Mouse (Mus musculus) heart, postnatal 25 days (tissue): ENCODE results near the gene Ahrr. TPM values are rescaled to one million over a fixed set of nuclear protein-coding genes. Genes with fewer than 3 reads are reported as not detected.

ENCODE experiments used
- DNase-seq: peaks from one replicate; pipeline ENCODE4 v3.0.0; 2022; ENCODE audit warnings: low spot score
- intact Hi-C: fragments of 180-260 bp; cut with DNase I; formaldehyde crosslinking; loops from one replicate; pipeline ENCODE4 v1.15.1; 2025
- total RNA-seq, 2 experiments: library from RNA; stranded (reverse); gene quantifications; 2 replicates each; pipeline ENCODE4 v1.2.3; 2021

Ahrr gene
- total RNA-seq: under 1 TPM; 0.50 to 0.83 TPM

DNA sequence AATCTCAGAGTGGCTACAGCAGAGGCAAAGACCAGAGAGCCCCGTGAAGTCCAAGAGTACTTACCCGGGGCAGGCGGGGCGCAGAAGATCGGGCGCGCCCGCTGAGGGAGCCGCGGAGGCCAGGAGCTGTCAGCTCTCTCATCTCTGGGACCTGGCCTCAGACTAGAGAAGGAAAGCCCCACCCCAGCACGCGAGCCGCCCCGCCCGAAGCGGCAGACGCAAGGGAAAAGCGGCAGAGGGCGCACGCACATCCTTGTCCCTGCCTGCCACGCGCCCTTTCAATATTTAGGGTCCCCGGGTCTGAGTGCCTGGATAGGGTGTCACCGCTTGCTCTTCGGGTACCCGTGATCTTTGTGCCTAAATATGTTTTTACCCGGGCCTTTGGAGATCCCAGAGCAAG lies at the start of gene Ahrr:
Gene Ahrr, minus strand, starts transcription at position 165 of the 400 bp plus-strand sequence.
- intact Hi-C loops: loop anchor here (10.0 kb wide), 1 partner anchor 567 kb away; no protein-coding TSS in a partner anchor
- peak; percentile 7 for DNase-seq

DNA sequence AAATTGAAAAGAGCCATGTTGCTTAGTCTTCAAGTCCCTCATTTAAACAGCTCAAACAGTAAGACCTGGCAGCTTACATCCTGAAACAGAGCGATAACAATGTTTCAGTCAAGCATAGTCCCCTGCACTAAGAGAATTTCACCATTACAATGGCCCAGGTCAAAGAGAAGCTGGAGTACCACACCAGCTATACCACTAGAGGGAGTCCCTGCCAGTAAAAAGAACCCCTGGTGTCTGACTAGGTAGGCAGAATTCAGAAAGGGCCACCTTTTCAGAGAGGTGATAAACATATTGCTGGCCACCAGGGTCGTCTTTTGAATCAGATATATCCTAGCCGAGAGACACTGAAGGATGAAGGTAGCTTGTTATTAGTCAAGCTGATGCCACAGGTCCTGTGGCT lies 48.9 kb upstream of the Ahrr start:
- DNase-seq: no peak
- intact Hi-C loops: loop anchor here (2.0 kb wide), 1 partner anchor 194 kb away; no protein-coding TSS in a partner anchor

DNA sequence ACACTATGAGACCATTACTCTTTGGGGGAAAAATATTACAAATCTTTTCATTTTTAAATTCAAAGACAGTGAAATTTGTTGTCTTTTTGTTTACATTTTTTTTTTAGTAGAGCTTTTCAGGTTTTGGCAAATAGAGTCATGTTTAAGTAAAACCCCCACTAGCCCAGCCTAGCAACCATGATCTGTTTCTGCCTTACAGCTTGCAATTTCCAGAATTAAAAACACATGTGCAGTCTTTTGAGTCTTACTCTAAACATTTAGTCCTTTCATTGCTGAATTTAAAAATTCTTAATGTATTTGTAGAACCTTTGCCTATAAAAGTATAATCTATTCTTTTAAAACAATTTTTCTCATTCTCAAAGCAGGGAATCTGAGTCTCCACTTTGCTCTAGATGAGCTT lies 37.2 kb upstream of the Ahrr start:
- intact Hi-C loops: no loop called here
- no peak for DNase-seq

DNA sequence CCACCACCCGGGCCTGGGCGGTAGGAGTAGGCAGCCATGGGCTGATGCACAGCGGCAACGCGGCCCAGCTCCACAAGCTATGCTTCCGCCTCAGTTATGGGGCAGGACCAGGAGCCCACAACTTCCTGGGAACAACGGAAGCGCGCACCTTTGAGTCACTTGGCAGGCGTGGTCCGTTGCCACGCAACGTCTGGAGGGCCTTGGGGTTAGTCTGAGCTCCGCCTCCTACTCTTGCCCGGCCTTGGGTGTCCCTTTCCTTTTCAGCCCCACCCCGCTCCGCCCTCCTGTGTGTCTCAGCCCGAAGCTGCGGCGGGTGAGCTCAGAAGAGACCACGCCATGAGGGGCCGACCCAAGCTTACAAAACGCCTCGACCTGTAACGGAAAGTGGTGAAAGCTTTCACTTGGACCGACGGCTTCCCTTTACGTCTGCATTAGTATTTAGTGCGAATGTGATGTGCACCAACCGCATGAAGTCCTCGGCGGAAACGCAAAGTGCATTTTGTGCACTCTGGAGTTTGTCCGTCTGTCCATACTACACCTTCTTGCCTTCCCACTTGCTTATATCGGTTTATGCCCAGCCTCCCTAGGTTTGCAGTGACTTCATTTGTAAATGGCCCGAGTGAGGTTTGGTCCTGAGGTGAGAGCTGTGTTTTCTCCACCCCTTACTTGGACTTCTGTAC lies 25.2 kb upstream of the Ahrr start, which contains the start of gene Pdcd6:
Gene Pdcd6, minus strand, starts transcription at position 411 of the 680 bp plus-strand sequence.
- intact Hi-C loops: loop anchor here (5.0 kb wide), 1 partner anchor 110 kb away; the partner anchor contains the start of gene Exoc3
- peak; percentile 93 for DNase-seq

DNA sequence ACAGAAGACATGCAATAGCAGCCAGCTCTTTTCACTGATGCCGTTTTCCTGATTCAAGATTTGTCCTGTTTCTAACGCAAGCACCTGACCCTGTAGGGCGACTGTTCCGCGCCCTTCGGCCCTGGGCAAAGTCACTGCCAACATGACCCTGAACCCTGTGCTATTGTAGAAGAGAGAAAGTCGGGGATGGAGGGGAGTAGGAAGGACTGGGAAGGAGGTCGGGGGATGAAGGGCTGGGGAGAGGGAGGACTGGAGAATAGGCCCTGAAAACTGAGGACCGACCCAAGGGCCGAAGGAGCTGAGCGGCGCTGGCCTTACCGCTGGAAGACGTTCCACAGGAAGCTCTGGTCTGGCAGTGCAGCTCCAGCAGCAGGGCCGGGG lies 24.6 kb upstream of the Ahrr start:
- intact Hi-C loops: loop anchor here (5.0 kb wide), 1 partner anchor 109 kb away; the partner anchor contains the start of gene Exoc3
- DNase-seq: peak; percentile 1

DNA sequence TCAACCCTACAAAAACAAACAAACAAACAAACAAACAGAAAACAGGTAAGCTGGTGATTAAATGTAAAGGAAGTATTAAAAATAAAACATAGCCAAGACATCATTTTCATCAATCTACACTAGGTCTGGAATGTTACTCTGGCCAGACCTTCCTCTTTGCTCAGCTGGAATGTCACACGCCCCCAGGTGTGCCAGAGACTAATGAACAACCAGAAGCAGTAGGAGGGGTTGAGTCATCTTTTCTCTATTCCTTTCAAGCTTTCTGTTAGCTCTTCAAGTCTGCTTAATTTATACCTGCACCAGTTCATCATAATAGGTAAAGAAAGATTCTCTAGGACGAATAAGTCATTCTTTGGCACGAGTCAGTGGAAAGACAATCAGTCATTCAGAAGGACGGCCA lies 24.3 kb upstream of the Ahrr start:
- intact Hi-C loops: loop anchor here (5.0 kb wide), 1 partner anchor 109 kb away; the partner anchor contains the start of gene Exoc3
- no peak for DNase-seq

DNA sequence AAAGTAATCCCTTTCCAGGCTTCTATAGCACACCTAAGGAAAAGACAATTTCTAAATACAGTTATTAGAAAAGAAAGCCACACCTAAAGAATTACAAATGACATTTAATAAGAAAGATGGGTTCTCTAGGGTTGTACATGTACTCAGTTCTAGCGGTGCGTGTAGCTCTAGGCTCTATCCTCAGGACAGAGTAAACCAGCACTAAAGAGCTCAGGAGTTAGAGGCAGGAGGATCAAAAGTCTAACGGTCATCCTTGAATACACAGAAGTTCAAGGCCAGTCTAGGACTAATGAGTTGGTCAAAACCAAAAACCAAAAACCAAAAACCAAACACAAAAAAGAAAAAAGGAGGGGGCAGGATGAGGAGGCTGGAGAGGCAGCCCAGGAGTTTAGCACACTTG lies 22.5 kb upstream of the Ahrr start:
- intact Hi-C loops: loop anchor here (5.0 kb wide), 1 partner anchor 107 kb away; the partner anchor contains the start of gene Exoc3
- no peak for DNase-seq

DNA sequence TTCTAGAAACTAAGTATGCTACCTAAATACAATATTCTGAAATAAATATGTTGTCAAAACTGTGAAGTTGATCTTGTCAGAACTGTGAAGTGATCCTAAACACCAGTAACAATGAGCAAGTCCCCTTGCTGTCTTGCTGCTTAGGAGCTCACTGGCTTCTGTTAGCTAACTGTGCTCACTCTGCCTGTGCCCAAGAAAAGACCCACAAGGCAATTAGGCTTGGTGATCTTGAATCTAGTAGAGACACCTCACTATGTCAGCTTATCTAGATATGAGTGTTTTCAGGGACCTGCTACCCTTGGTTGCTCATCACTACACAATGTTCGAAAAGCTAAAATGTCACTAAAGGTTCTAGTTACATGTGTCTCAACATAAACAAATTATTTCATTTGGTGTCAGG lies 13.6 kb upstream of the Ahrr start:
- no peak for DNase-seq
- intact Hi-C loops: no loop called here

DNA sequence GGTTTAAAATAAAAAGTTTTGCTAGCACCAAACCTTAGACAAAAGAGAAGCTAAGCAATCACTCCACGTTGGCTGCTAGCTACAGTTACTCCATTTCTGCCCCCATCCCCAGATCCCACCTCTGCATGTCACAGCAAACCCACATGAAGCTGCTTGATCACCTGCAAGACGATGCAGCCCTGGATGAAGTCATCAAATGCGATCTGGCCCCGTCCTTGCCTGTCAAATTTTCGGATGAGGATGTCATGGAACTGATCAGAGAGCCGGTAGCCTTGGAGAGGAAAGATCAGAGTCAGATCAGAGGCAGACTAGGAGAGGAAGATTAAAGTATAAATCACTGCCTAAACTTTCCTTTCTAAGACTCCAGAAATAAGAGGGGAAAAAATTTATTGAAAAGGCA lies 13.2 kb upstream of the Ahrr start:
- intact Hi-C loops: no loop called here

DNA sequence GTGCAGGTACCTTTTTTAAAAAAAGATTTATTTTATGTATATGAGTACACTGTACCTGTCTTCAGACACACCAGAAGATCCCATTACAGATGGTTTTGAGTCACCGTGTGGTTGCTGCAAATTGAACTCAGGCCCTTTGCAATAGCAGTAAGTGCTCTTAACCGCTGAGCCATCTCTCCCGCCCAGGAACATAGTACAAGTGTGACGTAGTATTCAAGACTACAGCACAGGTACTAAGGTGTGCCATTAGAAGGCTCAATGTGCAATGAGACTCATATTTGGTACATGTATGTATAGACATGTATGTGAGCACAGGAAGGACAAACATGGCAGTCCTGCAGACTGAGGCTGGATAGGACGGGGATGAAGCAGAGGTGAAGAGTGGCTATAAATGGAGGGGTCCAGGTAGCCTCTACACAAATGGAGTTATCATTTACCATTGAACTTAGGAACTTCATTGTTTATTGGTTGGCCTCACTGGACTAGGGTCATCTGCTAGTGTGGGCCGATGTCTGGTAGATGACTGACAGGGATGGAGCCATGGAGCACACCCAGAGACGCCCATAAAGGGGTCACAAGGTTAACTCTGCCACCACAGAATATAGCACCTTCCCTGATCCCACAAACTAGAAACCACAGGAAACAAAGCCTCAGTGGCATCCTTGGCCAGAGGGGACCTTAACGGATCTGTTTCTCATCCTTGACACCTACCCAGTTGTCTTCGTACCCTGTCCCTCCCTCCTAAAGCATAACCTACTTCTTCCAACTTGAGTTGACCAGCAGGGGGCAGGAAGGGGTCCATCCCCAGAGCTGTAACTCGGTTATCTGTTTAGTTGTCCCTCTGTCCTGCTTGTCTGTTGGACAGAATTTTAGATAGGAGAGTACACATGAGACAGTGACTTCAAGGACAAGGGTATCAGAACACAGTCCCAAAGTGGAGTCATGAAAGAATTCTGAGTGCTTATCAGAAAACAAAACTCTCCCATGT lies 10.2 kb upstream of the Ahrr start:
- DNase-seq: no peak
- intact Hi-C loops: loop anchor here (2.0 to 5.0 kb wide), 3 partner anchors 95 to 470 kb away; partner anchors contain the start of gene Exoc3

More for the DNA sequence above, 13.2 kb upstream of the Ahrr start:
- no peak for DNase-seq

DNA sequence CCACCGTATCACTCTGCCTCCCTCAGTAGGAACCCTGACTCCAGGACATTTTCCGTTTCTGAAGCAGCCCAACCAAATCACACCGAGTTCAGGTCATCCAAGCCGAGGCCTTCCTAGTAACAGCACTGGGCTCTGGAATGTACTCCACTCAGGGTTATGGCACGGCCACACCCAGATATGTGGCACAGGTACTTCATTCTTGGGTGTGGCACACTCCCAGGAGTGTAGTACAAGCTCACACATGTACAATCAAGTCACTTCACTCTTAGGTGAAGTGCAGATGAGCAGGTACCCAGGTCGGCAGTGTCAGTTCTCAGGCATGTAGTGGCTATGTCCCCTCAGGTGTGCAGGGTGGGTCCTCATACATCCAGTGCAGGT lies 9.5 kb upstream of the Ahrr start:
- intact Hi-C loops: loop anchor here (1.0 to 5.0 kb wide), 4 partner anchors 94 to 469 kb away; partner anchors contain the start of gene Exoc3

DNA sequence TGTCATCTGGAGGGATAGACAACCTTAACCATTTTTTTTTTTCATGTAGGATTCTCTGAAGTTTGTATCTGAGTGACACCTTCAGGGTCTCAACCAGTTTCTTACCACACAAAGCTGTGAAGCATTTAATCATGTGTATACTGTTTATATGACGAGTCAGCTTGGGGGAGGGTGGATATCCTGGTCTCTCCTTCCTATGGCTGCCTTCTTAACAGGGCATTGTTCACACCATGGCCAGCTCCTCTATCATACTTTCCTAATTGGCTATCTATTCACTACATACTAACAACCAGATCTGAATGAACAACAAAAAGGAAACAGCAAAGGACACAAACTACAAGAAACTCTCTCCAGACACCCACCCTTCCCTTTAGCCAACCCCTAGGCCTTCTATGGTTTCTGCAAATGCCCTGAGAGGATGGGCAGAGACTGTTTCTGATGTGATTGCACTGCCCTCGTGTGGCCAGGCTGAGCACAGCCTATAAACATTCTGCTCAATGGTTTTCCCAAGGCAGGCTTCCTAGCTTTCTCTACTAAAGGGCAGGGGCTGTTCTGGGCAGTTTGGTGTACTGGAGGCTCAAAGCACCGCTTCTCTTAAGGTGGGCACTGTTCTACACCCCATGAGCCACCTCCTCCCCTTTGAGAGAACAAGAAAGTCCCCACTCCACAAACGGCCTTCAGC lies 8.9 kb upstream of the Ahrr start:
- intact Hi-C loops: loop anchor here (1.0 to 5.0 kb wide), 4 partner anchors 94 to 469 kb away; partner anchors contain the start of gene Exoc3
- DNase-seq: peak; percentile 15

More for the DNA sequence above, 9.5 kb upstream of the Ahrr start:
- no peak for DNase-seq

DNA sequence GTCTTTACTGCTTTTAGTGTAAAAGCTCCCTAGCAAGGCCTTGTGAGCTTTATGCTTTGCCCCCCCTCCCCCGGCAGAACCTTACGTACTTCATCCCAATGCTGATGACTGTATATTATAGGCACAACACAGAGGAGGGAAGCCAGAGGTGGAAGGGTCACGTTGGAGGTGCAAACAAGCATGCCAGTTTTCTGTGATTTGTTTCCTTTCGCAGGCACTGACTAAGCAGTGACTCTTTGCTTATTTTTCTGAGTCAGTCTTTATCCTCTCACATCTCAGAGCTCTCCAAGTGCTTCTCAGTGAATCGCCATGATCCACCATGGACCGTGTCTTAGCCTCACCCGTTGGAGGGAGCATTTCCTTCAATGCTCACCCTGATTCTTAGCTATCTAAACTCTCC lies 4.2 kb upstream of the Ahrr start:
- intact Hi-C loops: loop anchor here (10.0 kb wide), 1 partner anchor 572 kb away; no protein-coding TSS in a partner anchor
- DNase-seq: no peak

DNA sequence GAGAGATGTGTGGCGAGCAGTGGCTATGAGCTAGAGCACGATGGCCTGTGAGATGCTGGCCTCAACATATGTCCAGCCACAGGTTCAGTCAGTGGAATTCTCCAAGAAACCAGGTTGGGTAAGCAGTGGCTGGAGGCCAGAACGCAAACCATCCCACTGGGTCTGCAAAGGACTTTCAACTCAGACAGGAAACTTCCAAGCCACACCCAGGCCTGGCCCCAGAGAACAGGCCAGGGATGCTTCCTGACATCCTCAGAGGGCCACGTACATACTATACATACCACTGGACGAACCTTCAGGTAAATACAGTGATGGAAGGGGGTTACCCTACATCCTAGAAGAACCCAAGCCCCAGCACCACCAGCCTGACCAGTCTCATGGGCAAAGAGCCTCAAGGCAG lies 2.5 kb downstream of the Ahrr start:
- no peak for DNase-seq
- intact Hi-C loops: loop anchor here (10.0 kb wide), 1 partner anchor 565 kb away; no protein-coding TSS in a partner anchor

DNA sequence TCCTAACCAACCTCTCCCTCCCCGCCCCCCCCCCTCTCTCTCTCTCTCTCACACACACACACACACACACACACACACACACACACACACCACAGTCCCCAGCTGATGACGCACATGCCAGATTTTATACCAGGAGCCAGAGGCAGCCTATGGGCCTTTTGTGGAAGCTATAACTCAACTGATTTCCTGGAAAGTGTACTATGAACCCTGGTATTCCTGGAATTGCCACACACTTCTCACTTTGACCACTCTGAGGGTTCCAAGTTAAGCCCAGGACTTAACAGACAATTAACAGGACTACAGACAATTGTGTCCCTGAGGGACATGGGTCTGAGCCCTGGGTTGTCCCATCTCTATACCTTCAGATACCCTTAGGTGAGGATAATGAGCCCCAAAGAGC lies 9.8 kb downstream of the Ahrr start:
- intact Hi-C loops: no loop called here

DNA sequence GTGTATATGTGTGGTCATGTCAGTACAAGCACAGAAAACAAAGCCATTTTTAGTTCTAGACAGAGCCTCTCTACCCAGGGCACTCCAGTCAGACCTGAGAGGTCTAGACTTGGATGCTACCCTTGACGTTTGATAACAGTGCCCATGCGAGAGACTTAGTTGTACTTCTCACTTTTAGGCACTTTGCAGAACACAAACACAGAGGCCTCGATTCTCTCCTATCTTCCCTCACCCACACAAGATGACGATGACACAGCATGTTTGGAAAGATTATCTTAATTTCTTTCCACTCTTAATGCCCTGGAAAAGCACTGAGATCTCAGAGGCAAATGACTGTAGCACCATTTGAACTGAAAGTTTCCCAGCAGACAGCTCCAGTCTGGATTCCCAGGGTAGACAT lies 16.4 kb downstream of the Ahrr start:
- intact Hi-C loops: no loop called here
- no peak for DNase-seq

More for the DNA sequence above, 9.8 kb downstream of the Ahrr start:
- no peak for DNase-seq

DNA sequence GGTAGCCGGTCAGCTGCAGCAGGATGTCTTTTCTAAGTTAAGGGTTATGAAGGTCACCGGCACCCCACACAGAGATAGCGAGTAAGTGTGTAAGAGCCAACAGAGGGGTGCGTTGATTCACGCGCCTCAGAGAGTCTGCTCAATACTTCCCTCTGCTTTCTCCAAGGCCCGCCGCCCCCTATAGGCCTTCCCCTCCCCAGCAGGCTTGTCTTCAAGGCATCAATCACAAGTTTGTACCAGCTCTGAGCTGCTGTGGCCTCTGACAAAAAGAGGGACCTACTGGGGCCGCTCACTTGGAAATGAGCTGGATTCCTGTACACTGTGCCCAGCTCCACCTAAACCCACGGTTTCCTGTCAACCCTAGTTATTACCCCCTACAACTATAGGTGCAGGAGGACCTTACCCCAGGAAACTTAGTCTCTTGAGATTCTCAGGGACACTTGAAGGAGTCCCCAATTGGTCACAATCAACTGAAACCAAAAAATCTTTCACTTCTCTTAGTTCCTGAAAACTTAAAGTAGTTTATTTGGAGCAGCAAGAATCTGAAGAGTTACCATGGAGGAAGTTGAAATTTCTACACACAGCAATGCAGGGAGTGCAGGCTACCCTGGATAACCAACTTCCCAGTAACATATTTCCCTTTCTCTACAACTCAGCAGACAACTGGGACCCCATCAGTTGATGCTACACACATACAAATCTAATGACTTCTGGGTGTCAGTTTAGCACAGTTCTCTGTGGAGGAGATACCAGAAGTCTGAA lies 31.7 kb downstream of the Ahrr start:
- no peak for DNase-seq
- intact Hi-C loops: loop anchor here (5.0 kb wide), 1 partner anchor 53 kb away; the partner anchor contains the start of gene Exoc3

DNA sequence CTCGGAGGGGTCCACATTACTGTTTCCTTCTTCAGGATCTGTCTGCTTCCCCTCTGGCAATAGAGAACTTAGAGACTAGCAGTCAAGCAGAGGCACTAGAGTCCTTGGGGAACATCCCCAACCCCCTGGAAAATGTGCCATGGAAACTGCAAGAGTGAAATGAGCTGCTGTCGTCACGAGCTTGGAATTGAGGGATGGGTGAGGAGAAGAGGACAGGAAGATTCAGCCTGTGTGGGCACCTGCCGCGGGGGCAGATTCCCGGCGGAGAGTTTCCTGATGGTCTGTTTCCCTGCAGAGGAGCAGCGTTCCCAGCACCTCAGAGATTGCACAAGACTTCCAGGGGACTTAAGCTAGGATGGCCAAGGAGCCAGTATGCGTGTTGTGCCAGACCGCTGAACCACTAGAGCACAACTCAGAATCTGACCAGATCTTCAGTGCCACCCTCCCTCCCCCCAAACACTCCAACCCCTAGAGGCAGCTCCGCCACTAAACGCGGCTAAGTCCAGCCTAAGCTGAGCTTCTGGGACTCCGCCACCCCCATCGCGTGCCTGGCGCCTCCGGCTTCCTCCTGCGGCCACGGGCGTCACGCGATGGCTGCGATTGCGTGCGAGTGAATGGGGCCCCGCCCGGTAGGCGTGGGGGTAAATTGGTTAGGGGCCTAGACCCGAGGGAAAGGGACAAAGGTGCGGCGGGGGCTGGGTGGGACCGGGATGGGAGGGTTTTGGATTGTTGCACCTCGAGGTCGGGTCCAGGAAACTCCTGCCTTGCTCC lies 32.5 kb downstream of the Ahrr start:
- intact Hi-C loops: loop anchor here (5.0 kb wide), 1 partner anchor 52 kb away; the partner anchor contains the start of gene Exoc3
- DNase-seq: peak; percentile 43
